Mouse (Mus musculus): ENCODE results near the gene Lingo3.

DNA sequence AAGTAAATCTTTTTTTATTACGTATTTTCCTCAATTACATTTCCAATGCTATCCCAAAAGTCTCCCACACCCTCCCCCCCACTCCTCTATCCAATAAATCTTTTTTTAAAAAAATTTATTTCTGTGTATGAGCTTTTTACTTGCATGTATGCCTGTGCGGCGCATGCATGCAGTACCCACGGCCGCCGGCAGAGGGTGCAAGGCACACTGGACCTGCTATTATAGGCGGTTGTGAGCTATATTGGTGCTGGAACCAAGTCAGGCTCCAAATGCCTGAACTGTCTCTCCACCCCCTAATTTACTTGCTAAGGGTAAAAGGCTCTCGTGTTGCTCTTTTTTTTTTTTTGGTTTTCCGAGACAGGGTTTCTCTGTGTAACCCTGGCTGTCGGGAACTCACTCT, 37.5 kb upstream of the Lingo3 start:
- TF ChIP-seq CTCF (IDR thresholded peaks at IDR 0.05; ENCODE audit: low read depth) (peak; percentile 81), EP300 (optimal IDR thresholded peaks at IDR 0.05) (no peak)

Data from stomach, postnatal 0 days (tissue).